Mouse (Mus musculus) gastrocnemius, adult 8-10 months (tissue): ENCODE data around the gene Ythdf2. TPM values are rescaled to one million over a fixed set of nuclear protein-coding genes. Genes with fewer than 3 reads are reported as not detected.
"Not testable (repeated sequence)": the region's sequence is repeated elsewhere in the genome, so short reads cannot be mapped to it uniquely, and the experiment has no call there.

Experiments
- DNase-seq, 2 experiments: peaks; one replicate each; pipeline ENCODE4 v3.0.0; 2022; ENCODE audit warnings: low spot score in 2 of 2
- total RNA-seq, 4 experiments: library from RNA; stranded (reverse); gene quantifications; 2 replicates each; pipeline ENCODE4 v1.2.4; 2022

The Ythdf2 gene
- total RNA-seq = 10 to 100 TPM; 25.1 to 30.9 (median 28.0) TPM

GRCm38 (mm10) chr4:132211953-132212734 lies at the start of gene Ythdf2:
Ythdf2 (minus strand) TSS chr4:132212303.
- DNase-seq = peak; percentile 96 to 97

GRCm38 (mm10) chr4:132260404-132261379 lies 48.6 kb upstream of the Ythdf2 start:
- peak in 1 of 2 experiments; percentile 34 for DNase-seq

DNA sequence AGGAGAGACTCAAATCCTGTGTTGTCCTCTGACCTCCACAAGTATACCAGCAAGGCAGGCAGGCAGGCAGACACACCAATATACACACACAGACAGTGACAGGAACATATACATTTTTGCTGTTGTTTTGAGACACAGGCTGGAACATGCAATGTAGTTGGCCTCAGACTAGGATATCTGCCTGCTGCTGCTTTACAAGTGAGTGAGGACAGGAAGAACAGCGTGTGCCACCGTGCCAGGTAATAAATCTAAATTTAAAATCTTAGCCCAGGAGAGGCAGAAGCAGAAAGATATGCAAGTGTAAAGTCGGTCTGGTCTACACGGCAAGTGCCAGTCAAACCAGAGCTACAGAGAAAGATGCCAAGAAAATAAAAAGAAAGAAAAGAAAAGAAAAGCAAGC lies 47.1 kb upstream of the Ythdf2 start:
- DNase-seq = no peak

GRCm38 (mm10) chr4:132256384-132256783 lies 44.3 kb upstream of the Ythdf2 start:
- DNase-seq = no peak

DNA sequence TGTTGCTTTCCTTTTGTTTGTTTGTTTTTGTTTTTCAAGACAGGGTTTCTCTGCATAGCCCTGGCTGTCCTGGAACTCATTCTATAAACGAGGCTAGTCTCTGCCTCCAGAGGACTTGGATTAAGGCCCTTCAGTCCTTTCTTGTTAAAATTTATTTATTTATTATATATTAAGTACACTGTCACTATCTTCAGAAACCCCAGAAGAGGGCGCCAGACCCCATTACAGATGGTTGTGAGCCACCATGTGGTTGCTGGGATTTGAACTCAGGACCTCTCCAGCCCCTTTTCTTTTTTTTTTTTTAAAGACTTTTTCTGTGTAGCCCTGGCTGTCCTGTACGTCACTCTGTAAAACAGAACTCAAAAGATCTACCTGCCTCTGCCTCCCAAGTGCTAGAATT lies 42.9 kb upstream of the Ythdf2 start:
- no peak for DNase-seq

- no peak for DNase-seq
Measured at GRCm38 (mm10) chr4:132253622-132254021, 41.5 kb upstream of the Ythdf2 start.

DNA sequence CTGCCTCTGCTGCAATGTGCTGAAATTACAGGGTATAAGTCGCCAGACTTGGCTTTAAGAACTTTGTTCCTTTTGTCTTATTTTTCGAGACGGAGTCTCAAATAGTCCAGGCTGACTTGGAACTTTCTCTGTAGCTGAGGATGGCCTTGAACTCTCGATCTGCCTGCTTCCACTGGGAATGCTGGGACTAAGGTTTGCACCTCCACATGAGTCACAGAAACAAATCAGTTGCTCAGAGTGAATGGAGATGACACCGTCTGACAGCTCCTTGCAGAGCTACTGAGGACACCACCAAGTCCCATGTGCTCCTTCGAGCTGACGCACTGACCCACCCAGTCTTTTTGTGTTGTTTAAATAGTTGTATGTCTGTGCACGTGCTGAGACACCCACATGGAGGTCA lies 41.0 kb upstream of the Ythdf2 start:
- DNase-seq = no peak

DNA sequence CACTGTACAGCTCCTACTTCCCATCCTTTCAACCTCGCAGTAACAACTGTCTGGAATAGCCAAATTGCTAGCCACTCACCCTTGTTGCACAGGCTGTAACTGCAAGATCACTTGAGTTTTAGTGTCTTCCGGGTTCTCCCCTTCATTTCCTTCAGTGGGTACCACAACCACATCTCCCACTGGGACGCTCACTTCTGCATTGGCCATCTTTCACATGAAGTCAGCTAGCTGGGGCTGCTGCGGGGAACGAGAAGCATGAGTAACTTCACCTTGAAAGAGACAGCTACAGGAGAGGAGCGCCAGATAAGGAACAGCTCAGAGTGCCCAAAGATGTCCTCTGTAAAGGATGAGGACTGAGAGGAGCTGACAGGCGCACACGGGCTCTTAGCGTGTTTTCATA lies 39.5 kb upstream of the Ythdf2 start:
- no peak for DNase-seq

DNA sequence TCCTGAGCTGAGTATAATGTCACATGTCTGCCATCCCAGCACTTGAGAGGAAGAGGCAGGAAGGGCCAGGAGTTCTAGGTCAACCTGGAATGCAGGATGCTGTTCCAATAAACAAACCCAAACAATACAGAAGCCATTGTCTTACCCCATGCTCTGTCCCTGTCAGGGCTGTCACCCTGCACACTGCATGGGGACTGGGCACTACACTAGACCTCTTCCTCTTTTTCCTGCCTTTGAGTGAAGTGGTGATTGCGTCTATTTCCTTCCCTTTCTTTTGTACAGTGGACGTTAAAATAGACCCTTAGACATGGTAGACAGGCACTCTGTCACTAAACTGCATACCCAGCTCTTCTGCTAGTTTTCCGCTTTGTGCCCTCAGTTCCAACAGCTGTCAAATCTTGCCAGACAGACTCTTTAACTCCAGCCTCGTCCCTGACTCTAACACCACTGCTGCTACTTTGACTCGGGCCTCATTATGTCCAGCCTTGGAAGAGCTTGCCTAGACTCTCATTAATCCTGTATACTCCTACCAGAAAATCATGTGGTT lies 35.4 kb upstream of the Ythdf2 start:
- no peak for DNase-seq

- no peak for DNase-seq
Measured at GRCm38 (mm10) chr4:132245643-132246042, 33.5 kb upstream of the Ythdf2 start.

- no peak for DNase-seq
Measured at GRCm38 (mm10) chr4:132241208-132241607, 29.1 kb upstream of the Ythdf2 start.

GRCm38 (mm10) chr4:132240367-132240766 lies 28.3 kb upstream of the Ythdf2 start:
- DNase-seq = no peak

DNA sequence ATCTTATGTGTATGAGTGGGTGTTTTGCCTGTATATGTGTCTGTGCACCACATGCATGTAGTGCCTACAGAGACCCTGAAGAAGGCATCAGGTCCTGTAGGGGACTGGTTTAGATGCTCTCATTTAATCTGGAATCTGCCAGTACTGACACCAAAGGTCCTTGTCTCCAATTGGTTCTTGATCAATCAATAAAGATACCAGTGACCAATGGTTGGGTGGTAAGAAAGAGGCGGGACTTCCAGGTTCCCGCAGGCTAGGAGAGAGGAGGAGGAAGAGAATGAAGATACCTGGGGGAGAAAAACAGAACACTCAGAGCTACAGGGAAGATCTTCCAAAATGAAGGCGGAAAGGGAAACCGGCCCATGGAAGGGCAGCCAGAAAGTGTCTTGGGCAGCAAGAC lies 26.3 kb upstream of the Ythdf2 start:
- no peak for DNase-seq

- DNase-seq = no peak
Measured at GRCm38 (mm10) chr4:132234710-132235109, 22.6 kb upstream of the Ythdf2 start.

DNA sequence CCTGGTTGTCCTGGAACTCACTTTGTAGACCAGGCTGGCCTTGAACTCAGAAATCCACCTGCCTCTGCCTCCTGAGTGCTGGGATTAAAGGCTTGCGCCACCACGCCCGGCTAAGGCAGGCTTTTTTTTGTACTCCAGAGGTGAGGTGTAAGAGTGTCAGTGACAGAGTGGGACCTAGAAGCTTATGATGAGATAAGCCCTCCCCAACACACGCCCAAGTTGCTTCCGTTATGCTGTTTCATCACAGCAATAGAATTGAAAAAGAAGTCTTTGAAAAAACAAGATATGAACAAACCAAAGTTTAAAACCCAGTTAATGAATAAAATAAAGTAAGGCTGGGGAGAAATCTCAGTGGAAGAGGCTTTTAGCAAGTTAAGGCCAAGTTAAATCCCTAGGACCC lies 18.3 kb upstream of the Ythdf2 start:
- DNase-seq = no peak

GRCm38 (mm10) chr4:132222001-132222400 lies 9.9 kb upstream of the Ythdf2 start:
- DNase-seq = not testable (repeated sequence)

- DNase-seq = not testable (repeated sequence)
Measured at GRCm38 (mm10) chr4:132218439-132218838, 6.3 kb upstream of the Ythdf2 start.

DNA sequence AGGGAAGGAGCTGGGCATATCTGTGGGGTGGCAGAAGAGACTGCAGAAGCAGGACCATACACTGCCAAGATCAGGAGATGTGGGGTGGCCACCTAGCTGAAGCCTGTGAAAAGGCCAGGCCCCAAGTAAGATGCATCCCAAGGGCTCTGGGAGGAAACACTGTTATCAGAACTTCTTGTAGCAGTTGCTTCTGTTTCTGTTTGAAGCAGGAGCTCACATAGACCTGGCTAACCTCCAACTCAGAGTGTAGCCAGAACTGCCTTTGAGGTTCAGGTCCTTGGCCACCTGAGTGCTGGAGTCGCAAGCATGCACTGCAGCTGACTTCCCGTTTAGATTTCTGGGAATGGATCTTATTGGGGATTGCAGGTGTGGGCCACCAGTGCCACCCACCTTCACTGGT lies 5.7 kb upstream of the Ythdf2 start:
- no peak for DNase-seq

GRCm38 (mm10) chr4:132216602-132217001 lies 4.5 kb upstream of the Ythdf2 start:
- DNase-seq = no peak

GRCm38 (mm10) chr4:132214847-132215246 lies 2.7 kb upstream of the Ythdf2 start:
- no peak for DNase-seq

GRCm38 (mm10) chr4:132211091-132211942 lies 786 bp downstream of the Ythdf2 start:
- DNase-seq = peak in 1 of 2 experiments; percentile 8
